Mouse (Mus musculus): ENCODE data around the gene Armc5.
A peak's percentile ranks its signal among the peaks of the same experiment; 100 is the strongest.

The Armc5 gene

DNA sequence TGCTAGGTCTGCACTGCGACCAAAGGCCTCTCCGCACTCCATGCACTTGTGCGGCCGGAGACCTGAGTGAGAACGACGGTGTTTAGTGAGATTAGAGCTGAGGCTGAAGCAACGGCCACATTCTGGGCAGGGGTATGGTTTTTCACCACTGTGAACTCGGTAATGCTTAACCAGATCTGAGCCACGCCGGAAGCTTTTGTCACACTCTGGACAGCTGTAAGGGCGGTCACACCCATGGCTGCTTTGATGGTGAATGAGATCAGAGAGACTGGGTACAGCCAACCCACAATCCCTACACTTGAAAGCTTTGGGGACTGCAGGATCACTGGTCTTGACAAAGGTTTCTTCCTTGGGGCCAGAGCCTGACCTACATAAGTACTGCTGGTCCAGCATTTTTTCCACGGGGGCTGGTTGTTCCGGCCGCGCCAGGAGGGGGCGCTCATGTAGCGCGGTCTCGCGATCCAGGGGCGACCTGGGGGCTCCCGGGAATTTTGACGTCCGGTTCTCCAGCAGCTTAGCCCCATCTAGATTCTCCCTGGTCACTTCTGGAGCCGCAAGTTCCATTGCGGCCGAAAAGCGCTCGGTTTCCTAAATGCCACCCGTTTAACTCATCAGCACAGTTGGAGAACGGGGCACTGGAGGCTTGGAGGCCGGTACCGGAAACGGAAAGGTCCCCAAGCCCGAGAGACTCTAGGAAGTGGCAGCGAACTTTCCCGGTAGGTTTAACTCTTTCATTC, at the start of gene Armc5:
Armc5 (plus strand) TSS at position 487 of the 737 bp plus-strand sequence.
- peak; percentile 87 to 91 for DNase-seq (ENCODE audit: low spot score in 2 of 2)

DNA sequence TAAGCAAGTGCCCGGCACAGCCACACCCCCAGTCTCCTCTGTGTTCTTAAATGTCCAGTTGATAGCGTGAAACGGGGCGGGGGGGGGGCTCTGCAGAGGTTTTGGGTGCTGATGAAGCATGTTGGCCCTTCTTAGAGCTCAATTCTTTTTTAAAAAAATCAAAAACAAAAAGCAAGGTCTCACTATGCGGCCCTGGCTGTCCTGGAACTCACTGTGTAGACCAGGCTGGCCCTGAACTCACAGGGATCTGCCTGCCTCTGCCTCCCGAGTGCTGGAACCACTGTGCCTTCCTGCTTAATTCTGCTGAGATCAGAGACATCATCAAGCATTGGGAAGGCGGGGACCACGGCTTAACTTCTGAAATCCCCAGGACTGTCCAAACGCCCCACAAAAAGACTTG, 35.5 kb upstream of the Armc5 start:
- no peak for DNase-seq (ENCODE audit: low spot score in 2 of 2)

DNA sequence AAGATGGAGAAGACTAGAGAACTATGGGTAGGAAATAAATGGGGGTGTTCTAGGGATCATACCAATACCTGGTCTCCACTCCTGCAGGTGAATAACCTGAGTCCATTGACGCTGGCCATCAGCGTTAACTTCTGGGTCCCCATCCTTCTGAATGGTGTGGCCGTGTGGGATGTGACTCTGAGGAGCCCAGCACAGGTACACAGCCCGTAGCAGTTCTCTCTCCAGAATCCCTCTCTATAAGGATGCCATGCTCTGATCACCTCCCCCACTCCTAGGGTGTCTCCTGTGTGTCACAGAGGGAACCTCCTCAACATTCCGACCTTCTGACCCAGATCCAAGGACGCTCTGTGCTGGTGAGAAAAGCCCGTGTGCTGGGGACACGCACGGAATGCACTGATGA, 34.1 kb upstream of the Armc5 start:
- DNase-seq (ENCODE audit: low spot score in 2 of 2): no peak

DNA sequence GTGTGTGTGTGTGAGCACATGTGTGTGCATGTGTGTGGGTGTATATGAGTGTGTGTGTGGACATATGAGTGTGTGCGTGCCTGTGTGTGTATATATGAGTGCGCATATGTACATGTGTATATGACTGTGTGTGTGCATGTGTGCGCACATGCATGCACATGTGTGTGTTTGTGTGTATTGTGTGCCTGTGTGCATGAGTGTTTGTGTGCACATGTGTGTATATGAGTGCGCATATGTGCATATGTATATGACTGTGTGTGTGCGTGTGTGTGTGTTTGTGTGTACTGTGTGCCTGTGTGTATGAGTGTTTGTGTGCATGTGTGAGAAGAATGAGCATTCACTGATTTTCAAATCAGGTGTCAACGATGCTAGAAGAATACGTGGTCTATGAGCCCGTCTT, 33.0 kb upstream of the Armc5 start:
- no peak for DNase-seq (ENCODE audit: low spot score in 2 of 2)

DNA sequence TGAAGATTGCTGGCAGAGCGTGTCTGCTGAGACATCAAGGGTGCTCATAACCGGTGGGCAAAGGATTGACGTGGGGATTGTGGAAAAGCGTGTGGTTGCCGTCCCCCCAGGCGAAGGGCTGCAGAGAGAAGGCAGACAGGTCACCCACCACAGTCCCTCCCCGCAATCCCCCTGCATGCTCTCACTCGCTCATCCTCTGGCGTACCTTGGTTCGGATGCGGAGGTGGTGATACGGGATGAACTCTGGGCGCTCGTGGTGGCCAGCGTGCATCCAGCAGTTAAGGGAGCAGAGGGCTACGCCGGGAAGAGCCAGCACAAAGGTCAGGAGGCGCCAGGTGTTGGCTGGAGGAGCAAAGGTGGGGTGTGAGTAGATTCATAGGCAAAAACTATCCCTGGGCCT, 31.4 kb upstream of the Armc5 start:
- no peak for DNase-seq (ENCODE audit: low spot score in 2 of 2)

DNA sequence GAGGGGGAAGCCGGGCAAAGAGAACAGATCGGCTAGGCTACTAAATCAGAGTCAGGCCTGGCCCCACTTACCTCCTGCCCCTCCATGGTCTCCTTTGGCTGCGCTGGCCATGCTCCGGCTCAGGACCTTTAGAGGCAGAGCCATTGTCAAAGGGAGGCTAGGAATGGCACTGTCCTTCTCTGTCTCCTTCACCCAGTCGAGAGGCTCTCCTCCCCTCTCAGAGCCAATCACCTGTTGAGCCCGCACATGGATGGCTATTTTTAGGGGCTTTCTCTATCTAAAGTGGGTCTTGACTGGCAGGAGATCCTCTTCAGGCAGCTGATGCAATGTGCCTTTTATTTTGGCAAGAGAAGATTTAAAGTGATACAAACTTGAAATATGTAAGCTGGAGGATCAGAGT, 31.0 kb upstream of the Armc5 start, which contains the start of gene Cox6a2:
Cox6a2 (minus strand) TSS at position 236 of the 400 bp plus-strand sequence.
- DNase-seq (ENCODE audit: low spot score in 2 of 2): no peak

DNA sequence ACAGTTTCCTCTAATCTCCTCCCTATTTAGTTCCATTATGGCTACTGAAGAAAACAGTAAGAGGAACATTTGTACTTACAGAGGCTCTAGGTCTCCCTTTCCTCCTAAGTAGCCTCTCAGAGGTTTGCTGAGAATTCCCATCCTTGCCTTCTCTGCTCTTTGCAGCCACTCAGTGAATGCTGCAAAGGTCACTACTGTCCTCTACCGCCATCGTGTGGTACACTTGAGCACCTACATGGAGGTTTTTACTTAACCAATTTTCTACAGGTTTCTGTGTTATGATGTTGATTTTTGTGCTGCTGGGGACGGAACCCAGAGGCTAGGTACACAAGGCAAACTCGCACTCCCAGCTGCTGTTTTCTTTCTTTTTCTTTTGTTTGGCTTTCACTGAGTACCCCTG, 29.0 kb upstream of the Armc5 start:
- DNase-seq (ENCODE audit: low spot score in 2 of 2): peak; percentile 36 to 74

DNA sequence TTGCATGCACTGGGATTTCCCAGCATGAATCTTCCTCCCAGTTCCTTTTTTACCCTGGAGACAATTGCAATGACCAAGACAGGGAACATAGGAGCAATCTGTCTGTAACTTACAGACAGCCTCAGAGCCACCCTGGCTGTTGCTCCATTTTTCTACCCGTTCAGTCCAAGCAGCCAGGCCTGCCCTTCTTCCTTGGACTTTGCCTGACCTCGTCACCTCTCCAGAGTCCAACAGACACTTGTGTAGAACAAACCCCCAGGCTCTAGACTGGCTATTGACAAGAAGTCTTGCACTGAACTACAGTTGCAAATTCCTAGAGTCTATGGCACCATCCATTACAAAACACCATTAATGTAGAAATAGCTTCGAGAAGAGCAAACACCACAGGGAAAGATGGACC, 27.3 kb upstream of the Armc5 start:
- DNase-seq (ENCODE audit: low spot score in 2 of 2): no peak

DNA sequence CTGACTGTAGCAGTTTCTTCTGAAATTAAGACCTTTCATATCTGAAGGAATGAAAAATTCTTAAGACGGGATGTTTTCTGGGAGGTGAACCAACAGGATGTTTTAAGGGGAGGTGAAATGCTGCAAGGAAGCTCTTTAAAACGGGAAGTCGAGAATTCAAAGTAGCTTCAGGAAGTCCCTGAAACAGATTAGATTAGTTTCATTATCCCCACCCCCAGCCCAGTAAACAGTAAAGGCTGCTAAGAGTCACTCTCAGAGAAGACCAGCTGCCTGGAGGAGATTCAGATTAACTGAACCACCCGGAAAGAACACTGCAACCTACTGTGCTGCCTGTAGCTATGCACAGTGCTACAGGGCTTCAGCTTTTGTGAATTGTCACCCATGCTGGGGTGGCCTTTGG, 17.2 kb upstream of the Armc5 start:
- DNase-seq (ENCODE audit: low spot score in 2 of 2): no peak

DNA sequence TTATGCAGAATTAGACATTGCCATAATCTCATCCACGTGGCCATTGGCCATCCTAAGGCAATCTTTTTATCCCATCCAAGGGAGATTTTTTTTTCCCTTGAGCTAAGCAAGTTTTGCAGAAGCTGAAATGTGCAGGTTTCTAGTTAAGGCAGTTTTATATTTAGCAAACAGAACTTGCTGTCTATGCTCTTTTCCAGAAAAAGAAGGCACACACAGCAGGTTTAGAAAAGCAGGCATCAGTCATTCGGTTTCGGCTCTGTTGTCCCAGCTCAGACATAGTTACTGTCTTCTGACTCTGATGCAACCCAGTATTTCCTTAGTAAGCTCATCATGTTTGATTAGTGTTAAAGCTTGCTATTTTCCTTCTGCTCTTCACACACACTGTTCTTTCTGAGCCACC, 16.2 kb upstream of the Armc5 start:
- no peak for DNase-seq (ENCODE audit: low spot score in 2 of 2)

DNA sequence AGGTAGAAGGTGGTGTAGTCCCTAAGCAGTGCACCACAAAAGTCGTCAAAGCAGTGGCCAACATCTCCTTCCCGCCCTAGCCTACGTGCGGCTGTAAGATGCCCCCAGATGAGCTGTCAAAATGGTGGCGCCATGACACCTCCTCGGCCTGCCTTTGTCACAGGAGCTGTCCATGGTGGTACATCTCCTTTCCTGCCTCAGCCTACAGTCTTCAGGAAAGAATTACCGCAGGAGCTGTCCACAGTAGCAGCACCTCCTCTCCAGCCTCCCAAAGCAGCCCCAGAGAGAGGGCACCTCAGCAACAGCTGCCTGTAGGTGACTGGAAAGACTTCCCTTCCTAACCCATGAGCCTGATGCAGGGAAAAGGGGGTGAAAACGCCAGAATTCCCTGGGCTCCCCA, 5.4 kb upstream of the Armc5 start:
- no peak for DNase-seq (ENCODE audit: low spot score in 2 of 2)

DNA sequence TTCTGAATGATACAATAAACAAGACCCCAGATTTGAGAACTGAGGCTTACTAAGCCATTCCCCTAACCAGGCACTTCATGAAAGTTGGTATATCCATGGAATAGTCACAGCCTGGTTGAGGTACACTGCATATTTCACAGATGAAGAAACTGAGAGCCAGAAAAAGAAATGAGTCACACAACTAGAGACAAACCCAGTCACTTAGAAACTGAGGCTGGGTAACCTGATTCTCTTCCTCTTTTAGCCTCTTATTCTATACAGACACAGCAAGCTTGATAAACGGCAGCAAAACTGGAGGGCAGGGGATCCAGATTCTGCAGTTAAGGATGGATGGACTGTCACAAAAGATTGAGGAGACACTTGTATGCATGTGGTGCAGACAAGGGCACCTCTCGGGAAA, 2.3 kb upstream of the Armc5 start:
- no peak for DNase-seq (ENCODE audit: low spot score in 2 of 2)

DNA sequence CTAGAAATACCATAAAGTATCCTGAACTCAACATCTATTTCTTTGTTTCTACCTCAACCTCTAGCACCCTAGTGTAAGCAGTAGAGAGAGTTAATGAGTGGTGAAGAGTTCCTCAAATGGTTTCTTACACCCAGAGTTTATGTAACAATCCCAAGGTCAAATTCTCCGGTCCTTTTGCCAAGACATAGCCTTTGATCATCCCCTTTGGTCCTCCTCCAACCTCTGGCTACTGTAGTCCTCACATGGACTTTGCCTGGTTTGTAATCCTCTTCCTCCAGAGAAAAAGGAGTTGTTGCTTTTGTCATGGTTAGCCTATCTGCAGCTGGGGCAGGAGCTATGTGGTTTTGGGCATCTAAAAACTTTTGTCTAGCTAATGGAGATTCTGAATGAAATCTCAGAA, 1.7 kb upstream of the Armc5 start:
- no peak for DNase-seq (ENCODE audit: low spot score in 2 of 2)

DNA sequence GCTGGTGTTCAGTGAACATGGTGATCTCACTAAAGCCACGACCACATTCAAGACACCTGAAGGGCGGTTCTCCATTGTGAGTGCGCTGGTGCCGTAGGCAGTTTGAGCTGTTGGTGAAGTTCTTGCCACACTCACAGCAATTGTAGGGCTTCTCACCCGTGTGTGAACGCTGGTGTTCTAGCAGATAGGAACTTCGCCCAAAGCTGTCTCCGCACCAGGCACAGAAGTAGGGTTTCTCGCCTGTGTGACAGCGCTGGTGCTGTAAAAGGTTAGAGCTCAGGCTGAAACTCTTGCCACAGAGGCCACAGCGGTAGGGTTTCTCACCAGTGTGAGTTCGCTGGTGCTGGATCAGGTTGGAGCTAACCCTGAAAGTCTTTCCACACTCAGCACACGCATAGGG, 716 bp upstream of the Armc5 start:
- no peak for DNase-seq (ENCODE audit: low spot score in 2 of 2)

DNA sequence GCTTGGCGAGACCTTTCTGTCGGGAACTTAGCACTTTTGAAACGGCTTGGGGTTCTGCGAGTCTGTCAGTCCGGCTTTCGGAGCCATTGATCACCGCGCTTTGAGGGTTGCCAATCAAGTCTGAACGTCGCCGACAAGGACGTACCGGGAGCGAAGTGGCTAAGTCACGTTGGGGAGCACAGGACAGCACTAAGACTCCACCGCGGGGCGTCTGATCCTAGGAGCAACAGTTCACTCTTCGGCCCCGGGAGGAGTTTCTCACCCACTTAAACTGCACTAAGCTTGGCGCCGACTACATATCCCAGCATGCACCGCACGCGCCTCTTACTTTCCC, 418 bp downstream of the Armc5 start:
- no peak for DNase-seq (ENCODE audit: low spot score in 2 of 2)

DNA sequence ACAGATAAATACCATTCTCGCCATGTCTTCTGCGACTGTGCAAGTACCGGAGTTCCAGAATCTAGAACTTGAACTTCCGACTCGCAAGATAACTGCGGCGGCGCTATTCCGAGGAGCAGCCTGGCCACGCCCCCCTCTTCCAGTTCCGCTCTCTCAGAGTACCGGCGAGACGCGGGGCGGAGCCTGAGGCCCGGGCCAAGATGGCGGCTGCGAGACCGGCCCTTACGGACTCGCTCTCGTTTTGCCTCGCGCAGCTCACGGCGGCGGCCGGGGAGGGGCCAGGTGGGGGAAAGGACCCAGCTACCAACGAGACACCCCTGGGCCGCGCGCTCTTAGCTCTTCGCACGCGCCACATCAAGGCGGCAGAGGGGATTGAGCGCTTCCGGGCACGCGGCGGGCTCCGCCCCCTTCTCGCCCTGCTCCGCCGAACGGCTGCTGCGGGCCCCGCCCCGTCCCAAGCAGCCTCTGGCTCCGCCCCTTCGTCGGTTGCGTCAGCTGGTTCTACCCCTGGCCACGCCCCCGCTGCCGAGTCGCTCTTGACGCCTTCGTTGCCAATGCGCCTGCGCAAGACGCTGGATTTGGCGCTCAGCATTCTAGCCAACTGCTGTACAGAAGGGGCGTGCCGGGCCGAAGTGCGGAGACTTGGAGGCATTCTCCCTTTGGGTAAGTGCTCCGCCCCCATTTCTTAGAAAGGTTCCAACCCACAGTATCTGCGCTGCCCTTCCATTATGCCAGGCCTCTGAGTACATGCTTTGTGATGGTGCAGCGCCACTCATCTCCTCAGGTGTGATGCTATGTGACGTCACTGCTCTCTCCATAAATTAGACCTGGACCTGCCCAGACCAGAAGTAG, 1.0 kb downstream of the Armc5 start, which contains the start of gene 9130023H24Rik:
9130023H24Rik (minus strand) TSS at position 105 of the 852 bp plus-strand sequence.
- DNase-seq (ENCODE audit: low spot score in 2 of 2): peak; percentile 100

DNA sequence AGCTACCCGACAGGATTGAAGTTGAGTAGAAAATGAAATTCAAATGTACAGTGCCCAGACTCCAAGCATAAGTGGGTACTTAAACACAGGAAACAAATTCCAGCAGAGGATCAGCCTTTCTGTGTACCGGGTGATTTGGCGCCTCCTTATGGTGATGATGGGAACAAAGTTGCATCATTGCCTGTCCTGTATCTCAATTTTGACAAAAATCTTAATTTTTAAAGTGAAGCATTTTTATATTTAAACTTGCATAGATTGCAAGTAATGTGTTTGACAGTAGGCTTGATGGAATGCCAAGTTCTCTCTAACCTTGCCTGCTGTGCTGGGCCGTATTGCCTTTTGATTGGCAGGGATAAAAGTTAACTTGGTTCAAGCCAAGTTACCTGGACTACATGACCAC, 1.8 kb downstream of the Armc5 start:
- DNase-seq (ENCODE audit: low spot score in 2 of 2): peak in 1 of 2 experiments; percentile 75

DNA sequence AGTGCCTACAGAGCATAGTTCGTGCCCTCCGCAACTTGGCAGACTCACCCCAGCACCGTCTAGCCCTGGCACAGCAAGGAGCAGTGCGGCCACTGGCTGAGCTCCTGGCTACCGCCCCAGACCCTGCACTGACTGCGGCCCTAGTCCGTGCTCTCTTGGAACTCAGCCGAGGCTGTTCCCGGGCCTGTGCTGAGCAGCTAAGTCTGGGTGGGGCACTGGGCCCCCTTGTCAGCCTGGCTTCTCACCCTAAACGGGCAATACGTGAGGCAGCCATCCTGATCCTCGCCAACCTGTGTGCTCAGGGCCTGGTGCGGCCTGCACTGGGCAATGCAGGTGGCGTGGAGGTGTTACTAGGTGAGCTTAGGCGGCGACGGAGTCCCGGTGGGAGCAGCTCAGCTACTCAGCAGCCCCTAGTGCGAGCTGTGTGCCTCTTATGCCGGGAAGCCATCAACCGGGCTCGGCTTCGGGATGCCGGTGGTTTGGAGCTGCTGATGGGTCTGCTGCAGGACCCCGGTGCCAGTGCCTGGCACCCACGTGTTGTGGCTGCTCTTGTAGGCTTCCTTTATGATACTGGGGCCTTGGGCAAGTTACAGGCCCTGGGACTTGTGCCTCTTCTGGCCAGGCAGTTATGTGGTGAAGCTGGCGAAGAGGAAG, 3.1 kb downstream of the Armc5 start:
- no peak for DNase-seq (ENCODE audit: low spot score in 2 of 2)

DNA sequence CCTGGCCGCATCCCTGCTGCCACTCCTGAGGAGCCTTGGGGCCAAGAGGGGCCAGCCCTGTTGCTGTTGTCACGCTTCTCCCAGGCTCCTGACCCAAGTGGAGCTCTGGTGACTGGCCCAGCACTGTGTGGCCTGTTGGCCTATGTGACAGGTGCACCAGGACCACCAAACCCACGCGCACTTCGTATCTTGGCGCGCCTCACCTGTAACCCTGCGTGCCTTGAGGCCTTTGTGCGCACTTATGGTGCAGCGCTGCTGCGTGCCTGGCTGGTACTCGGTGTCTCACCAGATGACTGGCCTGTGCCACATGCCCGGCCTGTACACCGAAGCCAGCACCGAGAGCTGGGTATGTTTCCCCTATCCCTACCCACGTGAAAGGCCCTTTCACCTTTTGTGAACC, 5.2 kb downstream of the Armc5 start:
- DNase-seq (ENCODE audit: low spot score in 2 of 2): no peak

DNA sequence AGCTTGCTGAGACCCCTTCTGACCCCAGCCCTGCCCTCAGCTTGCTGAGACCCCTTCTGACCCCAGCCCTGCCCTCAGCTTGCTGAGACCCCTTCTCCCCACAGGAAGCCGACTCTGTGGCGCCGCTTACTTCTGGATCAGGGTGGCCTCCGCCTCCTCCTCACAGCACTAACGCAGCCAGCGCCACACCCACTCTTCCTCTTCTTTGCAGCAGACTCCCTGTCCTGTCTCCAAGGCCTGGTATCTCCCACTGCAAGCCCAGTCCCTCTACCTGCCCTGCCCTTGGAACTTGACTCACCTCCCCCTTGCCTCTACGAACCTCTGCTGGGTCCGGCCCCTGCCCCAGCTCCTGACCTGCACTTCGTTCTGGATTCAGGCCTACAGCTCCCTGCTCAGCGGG, 6.8 kb downstream of the Armc5 start:
- DNase-seq (ENCODE audit: low spot score in 2 of 2): no peak

DNA sequence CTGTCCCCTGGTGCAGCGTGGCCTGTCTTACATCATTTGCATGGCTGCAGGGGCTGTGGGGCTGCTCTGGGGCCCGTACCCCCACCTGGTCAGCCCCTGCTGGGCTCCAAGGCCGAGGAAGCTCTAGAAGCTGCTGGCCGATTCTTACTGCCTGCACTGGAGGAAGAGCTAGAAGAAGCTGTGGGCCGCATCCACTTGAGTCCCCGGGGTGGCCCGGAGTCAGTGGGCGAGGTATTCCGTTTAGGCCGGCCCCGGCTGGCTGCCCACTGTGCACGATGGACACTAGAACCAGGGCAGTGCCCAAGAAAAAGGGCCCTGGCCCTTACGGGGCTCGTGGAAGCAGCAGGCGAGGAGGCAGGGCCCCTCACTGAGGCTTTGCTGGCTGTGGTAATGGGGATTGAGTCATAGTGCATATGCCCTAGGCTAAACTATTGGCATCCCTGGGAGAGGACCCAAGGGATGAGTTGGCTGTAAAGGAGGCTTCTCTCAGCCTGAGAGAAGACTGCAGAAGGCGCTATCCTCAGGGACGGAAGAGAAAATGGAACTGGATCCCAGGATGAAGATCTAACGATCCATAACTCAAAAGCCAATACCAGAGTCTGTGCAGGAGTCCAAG, 7.4 kb downstream of the Armc5 start:
- no peak for DNase-seq (ENCODE audit: low spot score in 2 of 2)

DNA sequence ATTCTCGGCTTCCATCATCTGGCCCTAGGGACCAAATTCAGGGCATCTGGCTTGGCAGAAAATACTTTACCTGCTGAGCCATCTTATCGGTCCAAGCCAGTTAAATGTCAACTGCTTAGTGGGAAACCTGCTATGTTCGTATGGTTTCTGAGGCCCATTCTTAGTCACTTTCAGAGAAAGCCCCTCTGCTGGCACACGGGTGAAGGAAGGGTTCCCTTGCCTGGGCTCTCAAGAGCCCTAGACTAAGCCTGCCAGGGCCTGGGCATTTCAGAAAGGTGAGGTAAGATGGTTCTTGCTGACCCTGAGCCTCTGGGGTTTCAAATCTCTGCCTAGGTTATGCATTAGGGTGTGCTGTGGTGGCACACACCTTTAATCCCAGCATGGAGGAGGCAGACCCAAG, 8.4 kb downstream of the Armc5 start:
- DNase-seq (ENCODE audit: low spot score in 2 of 2): no peak

Measured in spleen, postnatal 10 days (tissue).